Mouse (Mus musculus): Measurements from ENCODE around the gene Pias1. TPM values are rescaled to one million over a fixed set of nuclear protein-coding genes. Genes with fewer than 3 reads are reported as not detected.

Pias1 gene
- total RNA-seq (2021): 10 to 100 TPM; 57.3 to 65.2 TPM

DNA sequence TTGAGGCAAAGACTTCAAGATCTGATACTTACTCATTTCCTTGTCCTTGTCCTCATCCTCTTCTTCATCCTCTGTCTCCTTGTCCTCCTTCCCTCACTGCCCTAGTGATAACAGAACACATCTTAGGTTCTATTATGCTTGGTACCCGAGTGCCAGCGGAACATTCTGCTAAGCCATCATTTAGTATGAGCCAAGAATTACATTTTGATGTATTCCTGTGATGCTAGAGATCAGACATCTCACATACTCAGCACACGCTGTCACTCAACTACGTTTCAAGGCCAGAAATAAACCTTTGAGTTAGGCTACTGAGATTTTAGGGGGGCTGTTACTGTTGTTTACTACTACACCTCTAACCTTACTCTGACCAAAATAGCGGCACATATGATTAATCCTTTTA, at the start of gene Pias1:
TSS of gene Pias1 (minus strand) at position 101 of the 400 bp plus-strand sequence.
- DNase-seq (ENCODE audit: low spot score in 2 of 2): no peak
- intact Hi-C loops (cut with DNase I): no loop called here

- no peak for DNase-seq (ENCODE audit: low spot score in 2 of 2)
- intact Hi-C loops (cut with DNase I): no loop called here
These were observed 47.7 kb upstream of the Pias1 start for GRCm38 (mm10) chr9:63035431-63035830.

DNA sequence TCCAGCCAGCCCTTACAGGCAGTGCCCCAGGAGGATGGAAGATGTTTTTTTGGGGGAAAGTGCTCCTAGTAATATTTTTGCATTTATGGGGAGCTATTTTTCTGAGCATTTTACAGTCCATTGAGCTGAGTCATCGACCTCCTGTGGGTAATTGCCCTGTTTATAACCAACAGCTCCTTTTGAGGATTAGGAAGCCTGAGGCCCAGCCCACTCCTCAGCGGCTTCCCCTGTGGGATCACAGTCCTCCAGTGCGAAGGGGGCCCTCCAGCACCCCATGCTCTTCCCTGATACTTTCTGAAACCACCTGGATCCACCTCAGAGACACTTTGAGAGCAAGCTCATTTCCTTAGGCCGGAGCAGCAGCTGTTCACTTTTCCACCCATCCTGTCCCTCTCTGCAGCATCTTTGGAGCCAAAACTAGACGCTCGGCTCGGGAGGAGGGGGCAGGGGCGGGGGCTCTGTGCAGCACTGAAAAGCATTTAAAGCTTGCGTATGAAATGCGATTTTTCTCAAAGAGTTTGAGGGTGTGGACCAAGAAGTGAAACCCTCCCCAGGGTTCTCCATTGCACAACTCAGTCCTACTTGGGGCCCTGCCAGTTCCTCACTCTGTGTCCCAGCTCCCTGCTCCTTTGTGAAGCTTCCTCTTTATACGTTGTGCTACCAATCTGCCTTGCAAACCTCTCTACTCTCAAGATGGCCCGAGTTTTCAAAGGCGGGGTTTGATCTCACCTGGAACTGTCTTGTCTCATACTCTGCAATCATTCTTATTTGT, 43.5 kb upstream of the Pias1 start:
- peak in 1 of 2 experiments; percentile 39 for DNase-seq (ENCODE audit: low spot score in 2 of 2)
- intact Hi-C loops (cut with DNase I): no loop called here

GRCm38 (mm10) chr9:63022486-63022885, 34.8 kb upstream of the Pias1 start:
- intact Hi-C loops (cut with DNase I): no loop called here
- DNase-seq (ENCODE audit: low spot score in 2 of 2): no peak

GRCm38 (mm10) chr9:63007371-63007770, 19.6 kb upstream of the Pias1 start:
- DNase-seq (ENCODE audit: low spot score in 2 of 2): no peak
- intact Hi-C loops (cut with DNase I): no loop called here

DNA sequence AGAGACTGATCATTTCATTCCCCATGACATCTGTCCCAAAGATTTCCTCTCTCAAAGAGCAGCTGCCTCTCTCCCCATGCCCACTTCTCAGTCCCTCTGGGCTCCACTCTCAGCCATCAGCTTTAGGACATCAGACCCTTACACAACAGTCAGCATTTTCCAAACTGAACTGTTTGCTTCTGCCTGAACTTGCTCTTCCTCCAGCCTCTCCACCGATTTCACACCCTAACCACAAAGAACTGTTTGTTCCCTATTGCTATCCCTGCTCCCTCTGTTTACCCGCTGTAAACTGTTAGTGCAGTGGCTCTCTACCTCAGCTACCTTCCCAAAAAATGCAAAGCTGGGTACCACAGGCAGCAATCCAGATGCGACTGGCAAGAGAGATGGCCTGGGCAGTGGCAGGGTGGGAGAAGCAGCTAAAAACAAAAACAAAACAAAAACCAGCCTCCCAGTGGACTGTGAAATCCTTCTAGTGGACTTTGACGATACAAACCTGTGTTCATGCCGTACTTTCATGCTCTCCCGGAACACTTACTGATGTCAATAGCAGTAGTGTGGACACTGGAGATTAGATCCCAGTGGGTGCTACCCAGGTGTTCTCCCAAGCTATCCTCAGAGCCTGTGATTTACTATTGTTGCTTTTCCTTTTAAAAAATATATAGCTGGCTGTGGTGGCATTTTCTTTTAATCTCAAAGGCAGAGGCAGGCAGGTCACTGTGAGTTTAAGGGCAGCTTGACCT, 18.5 kb upstream of the Pias1 start:
- intact Hi-C loops (cut with DNase I): no loop called here
- DNase-seq (ENCODE audit: low spot score in 2 of 2): no peak

- intact Hi-C loops (cut with DNase I): no loop called here
- DNase-seq (ENCODE audit: low spot score in 2 of 2): no peak
These were observed 10.8 kb upstream of the Pias1 start for GRCm38 (mm10) chr9:62998561-62998960.

- intact Hi-C loops (cut with DNase I): no loop called here
- no peak for DNase-seq (ENCODE audit: low spot score in 2 of 2)
These were observed 9.9 kb upstream of the Pias1 start for GRCm38 (mm10) chr9:62997626-62998025.

- DNase-seq (ENCODE audit: low spot score in 2 of 2): no peak
- intact Hi-C loops (cut with DNase I): no loop called here
These were observed 7.5 kb upstream of the Pias1 start for GRCm38 (mm10) chr9:62995186-62995585.

DNA sequence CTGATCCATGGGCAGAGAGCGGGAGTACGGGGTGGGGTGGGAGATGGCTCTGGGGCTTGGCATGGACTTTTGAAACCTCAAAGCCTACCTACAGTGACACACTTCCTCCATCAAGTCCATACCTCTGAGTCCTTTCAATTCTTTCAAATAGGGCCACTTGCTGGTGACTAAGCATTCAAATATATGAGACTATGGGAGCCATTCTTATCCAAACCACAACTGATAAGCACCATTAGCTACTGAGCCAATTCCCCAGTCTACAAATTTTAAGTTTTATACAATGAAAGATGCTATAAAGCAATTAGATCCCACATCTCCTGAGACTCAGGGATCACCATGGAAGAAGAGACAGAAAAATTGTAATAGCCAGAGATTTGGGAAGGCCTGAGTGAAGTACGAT, 2.4 kb upstream of the Pias1 start:
- intact Hi-C loops (cut with DNase I): no loop called here
- no peak for DNase-seq (ENCODE audit: low spot score in 2 of 2)

DNA sequence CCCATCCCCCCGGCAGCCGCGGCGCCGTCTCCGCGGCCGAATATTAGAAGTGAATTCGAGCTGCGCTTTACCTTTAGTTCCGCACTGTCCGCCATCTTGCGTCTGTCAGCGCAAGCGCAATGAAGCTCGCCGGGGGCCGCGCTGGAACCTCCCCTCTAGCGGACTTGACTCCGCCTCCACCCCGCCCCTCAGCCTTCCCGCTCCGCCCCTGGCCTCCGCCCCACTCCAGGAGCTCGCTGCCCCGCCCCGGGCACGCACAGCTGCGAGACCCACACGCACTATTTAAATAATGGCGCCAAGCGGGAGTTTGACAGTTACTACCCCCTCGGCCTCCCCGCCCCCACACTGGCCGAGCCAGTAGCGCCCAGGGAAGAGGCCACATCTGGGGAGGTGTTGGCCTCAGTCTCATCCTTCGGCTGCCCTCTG, 6.9 kb downstream of the Pias1 start:
- peak; percentile 94 to 96 for DNase-seq (ENCODE audit: low spot score in 2 of 2)
- intact Hi-C loops (cut with DNase I): loop anchor here (5.0 kb wide), 2 partner anchors 53 to 142 kb away; no protein-coding TSS in a partner anchor

GRCm38 (mm10) chr9:62980162-62980776, 7.5 kb downstream of the Pias1 start:
- DNase-seq (ENCODE audit: low spot score in 2 of 2): peak; percentile 29 to 34
- intact Hi-C loops (cut with DNase I): loop anchor here (5.0 kb wide), 2 partner anchors 53 to 142 kb away; no protein-coding TSS in a partner anchor

- no peak for DNase-seq (ENCODE audit: low spot score in 2 of 2)
- intact Hi-C loops (cut with DNase I): loop anchor here (5.0 kb wide), 3 partner anchors 52 to 143 kb away; no protein-coding TSS in a partner anchor
These were observed 8.1 kb downstream of the Pias1 start for GRCm38 (mm10) chr9:62979461-62980161.

GRCm38 (mm10) chr9:62977152-62977551, 10.6 kb downstream of the Pias1 start:
- DNase-seq (ENCODE audit: low spot score in 2 of 2): no peak
- intact Hi-C loops (cut with DNase I): loop anchor here (5.0 kb wide), 1 partner anchor 130 kb away; no protein-coding TSS in a partner anchor

GRCm38 (mm10) chr9:62975830-62976229, 11.9 kb downstream of the Pias1 start:
- DNase-seq (ENCODE audit: low spot score in 2 of 2): no peak
- intact Hi-C loops (cut with DNase I): loop anchor here (5.0 kb wide), 1 partner anchor 129 kb away; no protein-coding TSS in a partner anchor

DNA sequence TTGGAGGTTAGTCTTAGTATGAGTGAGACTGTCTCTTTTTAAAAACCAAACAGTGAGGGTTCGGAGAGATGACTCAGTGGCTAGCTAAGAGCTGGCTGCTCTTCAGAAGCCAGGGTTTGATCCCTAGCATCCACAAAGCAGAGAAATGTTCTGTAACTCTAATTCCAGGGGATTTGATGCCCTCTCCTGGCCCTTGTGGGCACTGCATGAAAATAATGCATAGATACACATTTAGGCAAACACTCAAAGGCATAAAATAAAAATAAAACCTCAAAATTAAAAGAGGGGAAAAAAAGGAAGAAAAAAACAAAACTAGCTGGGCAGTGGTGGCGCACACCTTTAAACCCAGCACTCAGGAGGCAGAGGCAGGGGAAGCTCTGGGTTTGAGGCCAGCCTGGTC, 13.3 kb downstream of the Pias1 start:
- intact Hi-C loops (cut with DNase I): no loop called here
- no peak for DNase-seq (ENCODE audit: low spot score in 2 of 2)

DNA sequence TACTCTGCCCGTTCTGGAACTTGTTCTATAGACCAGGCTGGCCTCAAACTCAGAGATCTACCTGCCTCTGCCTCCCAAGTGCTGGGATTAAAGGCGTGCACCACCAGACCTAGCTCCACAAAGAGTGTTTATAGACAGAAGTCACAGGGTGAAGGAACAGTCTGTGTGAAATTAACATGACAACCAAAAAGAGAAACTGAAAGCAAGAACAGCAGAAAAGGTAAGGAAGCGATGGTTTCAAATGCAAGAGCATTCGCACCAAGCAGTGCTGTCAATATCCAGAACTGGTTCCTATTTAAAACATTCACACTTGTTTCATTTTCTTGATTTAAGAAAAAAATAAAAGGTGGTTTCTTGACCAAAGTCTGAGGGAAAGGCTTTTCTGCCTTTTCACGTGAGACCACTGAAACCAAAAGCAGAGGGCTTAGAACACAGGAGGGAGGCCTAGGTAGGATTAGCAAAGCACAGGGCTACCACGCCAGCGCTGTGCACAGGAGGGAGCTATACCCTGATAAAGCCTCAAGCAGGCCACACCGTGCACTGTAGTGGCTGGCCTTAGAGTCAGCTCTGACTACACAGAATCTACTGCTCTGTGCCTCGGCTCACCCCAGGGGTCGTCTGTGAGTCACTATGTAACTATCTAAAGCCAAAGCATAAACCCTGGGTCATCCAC, 15.5 kb downstream of the Pias1 start:
- intact Hi-C loops (cut with DNase I): no loop called here
- no peak for DNase-seq (ENCODE audit: low spot score in 2 of 2)

- no peak for DNase-seq (ENCODE audit: low spot score in 2 of 2)
- intact Hi-C loops (cut with DNase I): no loop called here
These were observed 17.4 kb downstream of the Pias1 start for GRCm38 (mm10) chr9:62970345-62970744.

DNA sequence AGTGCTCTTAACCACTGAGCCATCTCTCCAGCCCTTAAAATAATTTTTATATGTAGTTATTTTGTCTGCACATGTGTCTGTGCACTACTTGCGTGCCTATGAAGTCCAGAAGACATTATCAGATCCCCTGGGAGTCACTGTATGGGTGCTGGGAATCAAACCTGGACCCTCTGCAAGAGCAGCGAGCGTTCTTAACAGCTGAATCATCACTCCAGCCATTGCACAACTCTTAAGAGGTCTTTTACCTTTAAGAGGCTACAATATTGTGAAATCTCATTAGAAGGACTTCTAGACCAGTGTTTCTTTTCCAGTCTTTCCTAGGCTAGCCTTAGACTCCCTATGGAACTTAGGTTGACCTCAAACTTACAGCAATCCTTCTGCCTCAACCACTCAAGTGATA, 21.7 kb downstream of the Pias1 start:
- no peak for DNase-seq (ENCODE audit: low spot score in 2 of 2)
- intact Hi-C loops (cut with DNase I): no loop called here

All from left cerebral cortex, postnatal 36 days (tissue).